24 mouse cellular contexts compared by ENCODE assay signal in genomic region chr14:34921265-34921664, GRCm38 (mm10).
DNase-seq lines count a peak whose midpoint lies in the region; ATAC-seq lines count a peak whose summit lies in the region.
"Had no signal": no experiment of that assay in that cellular context is flagged by ENCODE, and none has a peak within 500 bp of the region (broad histone marks: within the 10 kb centered on the region; RNA-seq: fewer than 3 reads in every experiment).

No protein-coding gene starts in this region.

- whole genome bisulfite sequencing in kidney, embryonic 14.5 days: 57% methylated on average over 9 of the region's 9 CpGs
- WGBS in kidney, embryonic 15.5 days: 48% methylated on average over 9 of the region's 9 CpGs
- WGBS in embryonic facial prominence, embryonic 10.5 days: 86% methylated on average over 9 of the region's 9 CpGs
- WGBS in liver, embryonic 11.5 days: 80% methylated on average over 9 of the region's 9 CpGs

- no peak overlapping the region for H3K9ac ChIP-seq in kidney, embryonic 14.5 days (ENCODE audit: low read depth, low read length)
- no peak overlapping the region for H3K9ac ChIP-seq in kidney, embryonic 15.5 days
- no peak overlapping the region for H3K9ac ChIP-seq in liver, embryonic 11.5 days (ENCODE audit: low read depth, low read length)
- H3K9ac ChIP-seq: embryonic facial prominence, embryonic 15.5 days; forebrain, embryonic 12.5 days; forebrain, postnatal 0 days; heart, embryonic 13.5 days; hindbrain, embryonic 15.5 days; intestine, embryonic 15.5 days; lung, embryonic 15.5 days had no signal

- ATAC-seq in kidney, embryonic 14.5 days (ENCODE audit: low FRiP score, low TSS enrichment): no peak
- ATAC-seq in kidney, embryonic 15.5 days (replicated peaks; ENCODE audit: low FRiP score): peak; percentile 50
- ATAC-seq in activated CD4-positive, CD25-positive, alpha-beta regulatory T cell, adult 4 months: no peak
- no peak for ATAC-seq in liver, embryonic 11.5 days (replicated peaks; ENCODE audit: low FRiP score)
- ATAC-seq: forebrain, postnatal 0 days; intestine, embryonic 15.5 days; Patski had no signal

- H3K4me3 ChIP-seq in kidney, embryonic 14.5 days (ENCODE audit: low read length): no peak overlapping the region
- no peak overlapping the region for H3K4me3 ChIP-seq in kidney, embryonic 15.5 days (replicated peaks)
- no peak overlapping the region for H3K4me3 ChIP-seq in embryonic facial prominence, embryonic 10.5 days
- H3K4me3 ChIP-seq in liver, embryonic 11.5 days (ENCODE audit: low read depth, low read length): no peak overlapping the region
- H3K4me3 ChIP-seq: embryonic facial prominence, embryonic 15.5 days; forebrain, embryonic 12.5 days; heart, embryonic 13.5 days; hindbrain, embryonic 10.5 days; hindbrain, embryonic 15.5 days; intestine, embryonic 15.5 days; lung, embryonic 15.5 days; midbrain, embryonic 10.5 days had no signal

- no peaks in the 10 kb centered on the region for H3K9me3 ChIP-seq in kidney, embryonic 14.5 days (ENCODE audit: control insufficient read depth, low read length)
- H3K9me3 ChIP-seq in kidney, embryonic 15.5 days (replicated peaks): no peaks in the 10 kb centered on the region
- H3K9me3 ChIP-seq in embryonic facial prominence, embryonic 10.5 days: no peaks in the 10 kb centered on the region
- no peaks in the 10 kb centered on the region for H3K9me3 ChIP-seq in liver, embryonic 11.5 days (ENCODE audit: control insufficient read depth, low read length)
- H3K9me3 ChIP-seq: embryonic facial prominence, embryonic 15.5 days; forebrain, embryonic 12.5 days; heart, embryonic 13.5 days; hindbrain, embryonic 10.5 days; hindbrain, embryonic 15.5 days; intestine, embryonic 15.5 days; lung, embryonic 15.5 days; midbrain, embryonic 10.5 days had no signal

- DNase-seq in kidney, adult 11 months: peak; percentile 47
- DNase-seq in kidney, adult 18-20 months: peak; percentile 38
- DNase-seq in kidney, postnatal 36 days: peak; percentile 63 to 77
- DNase-seq in embryonic facial prominence, embryonic 10.5 days (ENCODE audit: low spot score): no peak
- DNase-seq in liver, embryonic 11.5 days (ENCODE audit: low spot score): no peak
- DNase-seq: adrenal gland, postnatal 14 days; cerebellum, adult 11-12 months; cerebellum, postnatal 14 days; forebrain, postnatal 0 days; heart, postnatal 10 days; layer of hippocampus, adult 9-11 months; thymus, postnatal 14 days had no signal

- no peaks in the 10 kb centered on the region for H3K4me1 ChIP-seq in kidney, embryonic 14.5 days (ENCODE audit: control insufficient read depth, insufficient read depth, low read length)
- peaks cover 12% of the 10 kb centered on the region for H3K4me1 ChIP-seq in kidney, embryonic 15.5 days
- H3K4me1 ChIP-seq in embryonic facial prominence, embryonic 10.5 days: peaks cover 9% of the 10 kb centered on the region; the same call in 1 of the 2 replicates
- H3K4me1 ChIP-seq in liver, embryonic 11.5 days (replicated peaks; ENCODE audit: control insufficient read depth, insufficient read depth, low read length): no peaks in the 10 kb centered on the region
- H3K4me1 ChIP-seq: embryonic facial prominence, embryonic 15.5 days; heart, embryonic 13.5 days; intestine, embryonic 15.5 days; lung, embryonic 15.5 days had no signal

- no peaks in the 10 kb centered on the region for H3K36me3 ChIP-seq in kidney, embryonic 14.5 days (ENCODE audit: control insufficient read depth, insufficient read depth, low read length)
- H3K36me3 ChIP-seq in kidney, embryonic 15.5 days: no peaks in the 10 kb centered on the region
- no peaks in the 10 kb centered on the region for H3K36me3 ChIP-seq in embryonic facial prominence, embryonic 10.5 days (replicated peaks)
- no peaks in the 10 kb centered on the region for H3K36me3 ChIP-seq in liver, embryonic 11.5 days (ENCODE audit: control insufficient read depth, insufficient read depth, low read length)
- H3K36me3 ChIP-seq: embryonic facial prominence, embryonic 15.5 days; forebrain, embryonic 12.5 days; heart, embryonic 13.5 days; hindbrain, embryonic 10.5 days; hindbrain, embryonic 15.5 days; intestine, embryonic 15.5 days; lung, embryonic 15.5 days; midbrain, embryonic 10.5 days had no signal

- H3K27ac ChIP-seq in kidney, embryonic 14.5 days (ENCODE audit: low read depth, low read length): no peak overlapping the region
- H3K27ac ChIP-seq in kidney, embryonic 15.5 days: no peak overlapping the region
- H3K27ac ChIP-seq in embryonic facial prominence, embryonic 10.5 days (replicated peaks): no peak overlapping the region
- H3K27ac ChIP-seq in liver, embryonic 11.5 days (ENCODE audit: low read depth, low read length): no peak overlapping the region
- H3K27ac ChIP-seq: embryonic facial prominence, embryonic 15.5 days; forebrain, embryonic 12.5 days; heart, embryonic 13.5 days; hindbrain, embryonic 10.5 days; hindbrain, embryonic 15.5 days; intestine, embryonic 15.5 days; lung, embryonic 15.5 days; midbrain, embryonic 10.5 days had no signal

- no peaks in the 10 kb centered on the region for H3K27me3 ChIP-seq in kidney, embryonic 14.5 days (ENCODE audit: control insufficient read depth, insufficient read depth, low read length)
- H3K27me3 ChIP-seq in kidney, embryonic 15.5 days: no peaks in the 10 kb centered on the region
- no peaks in the 10 kb centered on the region for H3K27me3 ChIP-seq in embryonic facial prominence, embryonic 10.5 days (replicated peaks; ENCODE audit: low read depth, poor library complexity, severe bottlenecking)
- H3K27me3 ChIP-seq in liver, embryonic 11.5 days (replicated peaks; ENCODE audit: control insufficient read depth, insufficient read depth, low read length): no peaks in the 10 kb centered on the region
- H3K27me3 ChIP-seq: embryonic facial prominence, embryonic 15.5 days; forebrain, embryonic 12.5 days; heart, embryonic 13.5 days; hindbrain, embryonic 15.5 days; intestine, embryonic 15.5 days; lung, embryonic 15.5 days; Patski had no signal

- H3K4me2 ChIP-seq in kidney, embryonic 14.5 days (replicated peaks; ENCODE audit: low read depth, low read length): no peak overlapping the region
- no peak overlapping the region for H3K4me2 ChIP-seq in kidney, embryonic 15.5 days
- no peak overlapping the region for H3K4me2 ChIP-seq in liver, embryonic 11.5 days
- H3K4me2 ChIP-seq: embryonic facial prominence, embryonic 15.5 days; forebrain, embryonic 12.5 days; heart, embryonic 13.5 days; hindbrain, embryonic 15.5 days; intestine, embryonic 15.5 days; lung, embryonic 15.5 days had no signal

Comparison
In these comparisons a context has a peak if more than half of its experiments do, and no peak if none do; other contexts are left out.
1. DNase-seq: peak in kidney, adult 11 months (single experiment), kidney, adult 18-20 months (single experiment) and kidney, postnatal 36 days (2 of 2); none in embryonic facial prominence, embryonic 10.5 days (single experiment) and liver, embryonic 11.5 days (single experiment).